Mouse (Mus musculus) bone marrow macrophage, adult 2 months (primary cell): ENCODE measurements around the gene Gtf3c5. TPM values are rescaled to one million over a fixed set of nuclear protein-coding genes. Genes with fewer than 3 reads are reported as not detected.

Experiments used
- H3K27ac ChIP-seq: 2 replicates; pipeline ENCODE4 v1.5.1; 2012; ENCODE audit warnings: low read depth, low read length; ENCODE audit not compliant: insufficient read depth
- H3K4me1 ChIP-seq: 2 replicates; pipeline ENCODE4 v1.6.1; 2012; ENCODE audit warnings: low read length; ENCODE audit not compliant: control insufficient read depth, insufficient read depth
- H3K4me3 ChIP-seq: 2 replicates; pipeline ENCODE4 v1.5.1; 2012; ENCODE audit warnings: mild to moderate bottlenecking, low read length, moderate library complexity; ENCODE audit not compliant: insufficient read depth
- CTCF ChIP-seq: IDR thresholded peaks from 2 replicates; pipeline ENCODE4 v1.5.1; 2012; ENCODE audit warnings: low read depth, mild to moderate bottlenecking, low read length, moderate library complexity
- POLR2A ChIP-seq: IDR thresholded peaks from 2 replicates; pipeline ENCODE4 v1.6.1; 2012; ENCODE audit warnings: mild to moderate bottlenecking, low read depth, low read length, borderline replicate concordance
- polyA plus RNA-seq: library from polyadenylated mRNA; stranded (reverse); fragments of >200 nt; gene quantifications from 2 replicates; pipeline ENCODE4 v1.2.4, GENCODE M21; 2012; ENCODE audit not compliant: missing spikeins, insufficient read depth, insufficient read length

Gtf3c5 gene
- polyA plus RNA-seq, 1 experiment = 12.9 TPM

DNA sequence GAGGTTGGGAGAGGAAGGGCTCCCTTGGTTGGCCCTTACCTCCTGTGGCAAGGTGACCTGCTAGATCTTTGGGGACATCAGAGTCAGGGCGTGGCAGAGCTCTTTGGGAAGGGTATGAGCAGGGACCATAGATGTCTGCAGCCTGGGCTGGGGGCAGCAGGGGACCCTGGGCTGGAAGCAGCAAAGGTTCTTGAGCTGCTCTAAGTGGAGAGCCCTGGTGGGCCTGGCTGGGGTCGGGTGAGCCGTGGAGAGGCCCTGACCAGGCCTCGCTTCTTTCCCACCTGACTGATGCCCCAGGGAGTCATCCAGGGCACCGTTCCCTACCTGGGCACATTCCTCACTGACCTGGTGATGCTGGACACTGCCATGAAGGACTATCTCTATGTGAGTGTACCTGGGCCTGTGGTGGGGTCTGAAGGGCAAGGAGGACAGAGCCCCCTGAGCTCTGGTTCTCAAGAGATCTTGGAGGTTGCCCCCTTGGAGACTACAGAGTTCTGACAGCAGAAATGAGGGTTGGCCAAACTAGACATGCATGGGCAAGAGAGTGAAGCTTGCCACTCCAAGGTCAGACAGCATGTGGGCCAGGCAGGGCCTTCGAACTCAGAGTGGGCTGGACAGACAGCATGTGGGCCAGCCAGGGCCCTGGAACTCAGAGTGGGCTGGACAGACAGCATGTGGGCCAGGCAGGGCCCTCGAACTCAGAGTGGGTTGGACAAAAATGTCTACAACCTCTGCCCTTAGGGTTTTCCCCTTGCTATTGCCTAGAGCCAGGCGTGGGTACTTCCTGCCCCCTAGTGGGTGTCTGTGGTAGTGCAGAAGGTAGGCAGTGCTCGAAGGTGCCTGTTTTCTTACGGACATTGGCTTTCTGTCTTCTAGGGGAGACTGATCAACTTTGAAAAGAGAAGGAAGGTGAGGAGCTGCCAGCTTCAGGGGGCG lies 36.0 kb downstream of the Gtf3c5 start:
- H3K4me3 ChIP-seq = no peak overlapping the region
- no peak overlapping the region for H3K27ac ChIP-seq
- peaks cover 23% of the 10 kb centered on the region for H3K4me1 ChIP-seq
- peak; percentile 93 for TF ChIP-seq CTCF
- TF ChIP-seq POLR2A = no peak

DNA sequence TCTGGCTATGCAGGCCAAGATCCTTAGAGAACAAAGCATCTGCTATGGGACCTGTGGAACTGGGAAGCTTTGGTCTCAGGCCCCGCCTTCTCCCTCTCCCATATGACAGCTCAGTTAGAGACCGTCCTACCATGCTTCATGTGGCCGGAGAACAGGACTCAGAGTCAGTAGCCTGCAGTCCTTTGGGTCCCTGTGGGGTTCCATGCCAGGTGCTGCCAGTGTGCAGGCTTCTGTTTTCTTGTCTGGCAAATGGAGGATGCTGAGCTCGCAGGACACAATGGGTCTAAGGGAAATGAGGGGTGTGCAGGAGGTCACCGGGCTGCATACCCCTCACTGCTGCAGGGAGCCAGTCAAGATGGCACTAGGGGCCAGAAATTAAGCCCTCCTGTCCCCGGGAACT lies 37.0 kb downstream of the Gtf3c5 start:
- peaks cover 25% of the 10 kb centered on the region for H3K4me1 ChIP-seq
- H3K27ac ChIP-seq = no peak overlapping the region
- TF ChIP-seq CTCF (no peak), POLR2A (no peak)
- H3K4me3 ChIP-seq = no peak overlapping the region

DNA sequence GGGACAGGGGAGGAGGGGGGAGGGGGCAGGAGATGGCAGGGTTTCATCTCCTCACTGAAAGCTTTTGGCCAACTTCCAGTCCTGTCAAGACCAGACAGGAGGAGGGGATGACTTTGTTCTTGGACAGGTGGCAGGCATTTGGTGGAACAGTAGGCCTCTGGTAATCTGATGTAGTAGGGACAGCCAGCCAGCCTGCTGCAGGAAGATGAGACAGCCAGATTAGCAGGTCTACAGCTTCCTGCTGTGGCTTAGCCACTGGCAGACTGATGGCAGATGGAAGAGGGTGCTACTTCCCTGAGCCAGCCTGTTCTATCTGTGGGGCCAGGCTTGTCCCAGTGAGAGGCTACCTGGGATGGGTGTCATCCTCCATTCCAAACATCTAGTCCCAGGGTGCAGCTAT lies 37.6 kb downstream of the Gtf3c5 start:
- no peak overlapping the region for H3K4me3 ChIP-seq
- TF ChIP-seq CTCF (no peak), POLR2A (no peak)
- H3K27ac ChIP-seq = no peak overlapping the region
- peaks cover 30% of the 10 kb centered on the region for H3K4me1 ChIP-seq

DNA sequence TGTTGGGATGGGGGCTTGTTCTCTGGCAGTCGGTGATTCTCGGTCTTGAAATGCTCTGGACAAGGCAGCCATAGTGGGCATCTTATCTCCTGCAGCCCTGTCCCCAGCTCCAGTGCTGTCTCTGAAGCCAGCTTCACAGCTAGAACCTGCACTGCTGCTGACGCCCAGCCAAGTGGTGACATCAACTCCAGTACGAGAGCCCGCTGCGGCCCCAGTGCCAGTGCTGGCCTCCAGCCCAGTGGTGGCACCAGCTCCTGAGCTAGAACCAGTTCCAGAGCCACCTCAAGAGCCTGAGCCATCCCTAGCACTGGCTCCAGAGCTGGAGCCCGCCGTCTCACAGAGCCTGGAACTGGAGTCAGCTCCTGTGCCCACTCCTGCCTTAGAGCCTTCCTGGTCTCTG lies 39.7 kb downstream of the Gtf3c5 start:
- Histone ChIP-seq H3K4me3 (no peak overlapping the region), H3K4me1 (peaks cover 48% of the 10 kb centered on the region), H3K27ac (no peak overlapping the region)
- TF ChIP-seq POLR2A (no peak), CTCF (no peak)

DNA sequence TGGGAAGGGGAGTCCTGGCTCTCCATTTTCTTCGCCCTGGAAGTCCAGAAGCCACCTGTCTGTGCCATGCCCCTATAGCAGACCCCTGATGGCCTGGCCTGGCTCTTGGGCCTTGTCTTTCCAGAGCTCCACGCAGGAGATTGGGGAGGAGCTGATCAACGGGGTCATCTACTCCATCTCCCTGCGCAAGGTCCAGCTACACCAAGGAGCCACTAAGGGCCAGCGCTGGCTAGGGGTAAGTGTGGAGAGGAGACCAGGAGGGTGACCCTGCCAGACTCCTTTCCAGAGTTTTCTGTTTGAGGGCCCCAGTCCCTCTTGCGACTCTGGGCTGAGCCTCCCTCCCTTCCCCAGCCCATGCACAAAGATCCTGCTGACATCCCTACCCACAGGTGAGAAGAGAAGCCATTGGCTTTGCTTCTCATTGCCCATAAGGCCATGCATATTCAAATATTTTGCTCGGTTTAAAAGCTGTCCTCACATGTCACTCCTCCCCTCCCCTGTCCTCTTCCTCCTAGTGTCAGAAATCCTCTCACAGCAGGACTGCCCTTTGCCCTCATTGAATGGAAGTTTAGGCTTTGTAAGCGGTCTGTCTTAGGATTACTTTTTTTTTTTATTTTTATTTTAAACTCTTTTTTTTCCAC lies 42.8 kb downstream of the Gtf3c5 start:
- peaks cover 60% of the 10 kb centered on the region for H3K4me1 ChIP-seq
- H3K4me3 ChIP-seq = no peak overlapping the region
- no peak for TF ChIP-seq CTCF
- no peak for TF ChIP-seq POLR2A
- peak overlapping the region; percentile 96 for H3K27ac ChIP-seq

DNA sequence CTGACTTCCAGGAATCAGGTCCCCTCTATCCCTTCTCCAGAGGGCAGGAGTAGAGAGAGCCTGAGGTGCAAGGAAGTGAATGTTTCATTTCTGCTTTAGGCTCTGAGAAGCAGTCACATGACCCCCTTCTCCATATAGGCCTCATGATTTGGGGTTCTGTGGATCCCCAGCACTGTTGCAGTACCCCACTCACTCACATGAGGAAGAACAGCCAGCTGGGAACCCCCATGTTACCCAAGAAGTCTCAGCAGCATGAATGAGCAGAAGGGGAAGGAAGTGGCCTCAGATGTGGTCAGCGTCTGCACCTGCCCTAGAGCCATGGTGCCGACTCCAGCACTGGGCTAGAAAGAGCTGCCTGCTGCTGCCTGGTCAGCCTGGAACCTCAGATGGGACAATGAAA lies 43.6 kb downstream of the Gtf3c5 start:
- Histone ChIP-seq H3K4me1 (peaks cover 64% of the 10 kb centered on the region), H3K27ac (peak overlapping the region; percentile 96), H3K4me3 (peak overlapping the region; percentile 6; the same call in 1 of the 2 replicates)
- no peak for TF ChIP-seq POLR2A
- TF ChIP-seq CTCF = no peak

DNA sequence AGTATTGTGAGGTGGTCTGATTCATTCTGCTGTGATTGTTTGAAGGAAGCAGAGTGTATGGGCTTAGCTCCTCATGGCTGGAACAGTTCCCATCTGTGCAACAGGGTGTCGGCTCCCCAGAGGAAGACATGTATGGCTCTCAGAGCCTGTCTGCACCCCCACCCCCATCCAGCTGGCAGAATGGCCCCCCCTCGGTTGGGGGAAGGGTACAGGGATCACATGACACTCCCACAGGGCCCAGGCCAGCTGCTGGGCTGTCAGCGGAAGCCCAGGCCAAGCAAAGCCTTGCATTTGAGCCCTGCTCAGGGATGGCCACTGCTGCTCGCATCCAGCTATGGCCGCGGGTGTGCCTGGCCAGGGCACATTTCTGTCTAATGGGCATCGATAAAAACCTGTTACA lies 44.3 kb downstream of the Gtf3c5 start:
- H3K4me1 ChIP-seq = peaks cover 65% of the 10 kb centered on the region
- H3K27ac ChIP-seq = peak overlapping the region; percentile 96
- peak overlapping the region; percentile 6; the same call in 1 of the 2 replicates for H3K4me3 ChIP-seq
- no peak for TF ChIP-seq POLR2A
- TF ChIP-seq CTCF = no peak

DNA sequence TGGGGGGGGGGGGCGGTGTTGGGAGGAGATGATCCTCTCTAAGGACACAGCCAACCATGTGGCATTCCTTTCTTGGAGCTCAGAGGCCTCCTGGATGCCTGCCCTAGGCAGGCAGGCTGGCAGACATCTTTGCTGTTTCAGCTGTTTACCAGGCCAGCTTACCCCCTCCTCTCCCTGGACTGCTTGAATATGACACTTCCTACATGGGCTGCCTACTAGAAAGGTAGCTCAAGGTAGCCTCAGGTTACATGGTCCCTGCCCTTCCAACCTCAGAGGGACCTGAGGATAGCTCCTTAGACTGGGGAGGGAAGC lies 44.8 kb downstream of the Gtf3c5 start:
- Histone ChIP-seq H3K27ac (peak overlapping the region; percentile 96), H3K4me1 (peaks cover 65% of the 10 kb centered on the region), H3K4me3 (no peak overlapping the region)
- TF ChIP-seq POLR2A (no peak), CTCF (no peak)

DNA sequence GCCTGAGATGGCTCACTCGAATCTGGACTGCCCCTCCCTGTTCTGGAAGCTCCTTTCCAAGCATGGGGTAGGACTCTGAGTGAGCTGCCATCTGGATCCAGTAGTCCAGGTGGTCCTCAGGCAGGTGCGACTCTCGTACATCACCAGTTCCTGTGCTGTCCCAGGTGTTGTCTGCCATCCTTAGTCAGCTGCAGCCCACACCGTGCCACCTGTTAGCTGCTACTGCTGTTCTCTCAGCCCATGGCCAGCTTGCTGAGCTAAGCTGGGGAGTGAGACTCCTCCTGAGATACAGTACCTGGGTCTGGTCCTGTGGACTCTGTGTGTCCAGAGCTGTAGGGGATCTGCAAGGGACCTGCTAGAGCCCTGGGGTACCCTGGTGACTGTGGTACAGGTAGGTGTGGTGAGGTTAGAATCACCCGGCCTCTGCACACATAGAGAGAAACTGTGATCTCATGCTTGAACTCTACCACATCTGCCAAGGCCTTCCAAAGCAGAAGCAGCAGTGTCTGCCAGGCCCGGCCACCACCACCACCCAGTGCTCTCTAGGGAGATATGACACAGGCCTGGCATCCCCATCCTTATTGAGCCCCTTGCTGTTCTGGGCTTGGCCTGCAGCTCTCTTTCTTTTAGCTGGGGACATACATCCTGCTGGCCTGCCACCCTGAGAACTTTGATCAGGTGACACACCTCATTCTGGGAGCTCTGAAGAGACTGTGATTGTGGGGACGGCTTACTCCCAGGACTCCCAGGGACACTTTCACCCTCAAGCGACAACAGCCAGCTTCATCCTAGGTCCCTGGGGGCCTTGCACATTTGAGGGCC lies 45.3 kb downstream of the Gtf3c5 start:
- no peak for TF ChIP-seq CTCF
- no peak for TF ChIP-seq POLR2A
- Histone ChIP-seq H3K4me1 (peaks cover 65% of the 10 kb centered on the region), H3K4me3 (no peak overlapping the region), H3K27ac (peak overlapping the region; percentile 96)
